Mouse (Mus musculus) neural tube, embryonic 13.5 days (tissue): ENCODE measurements around the gene Wwtr1. TPM values are rescaled to one million over a fixed set of nuclear protein-coding genes. Genes with fewer than 3 reads are reported as not detected.
A peak's percentile ranks its signal among the peaks of the same experiment; 100 is the strongest.

Source experiments
- ATAC-seq: fragments of 200-750 bp; cut with Nextera tagmentation; 2 replicates; pipeline ENCODE4 v1.8.0; 2017; ENCODE audit warnings: low read depth, mild to moderate bottlenecking, moderate TSS enrichment, moderate library complexity
- H3K27ac ChIP-seq: fragments of 300-500 bp; sonication (generic); replicated peaks from 2 replicates; pipeline ENCODE4 v1.5.1; 2015; ENCODE audit warnings: moderate library complexity, mild to moderate bottlenecking, inconsistent platforms
- H3K27me3 ChIP-seq: fragments of 300-500 bp; sonication (generic); 2 replicates; pipeline ENCODE4 v1.6.1; 2015; ENCODE audit warnings: mild to moderate bottlenecking, inconsistent platforms
- H3K36me3 ChIP-seq: fragments of 300-500 bp; sonication (generic); 2 replicates; pipeline ENCODE4 v1.6.1; 2015; ENCODE audit warnings: mild to moderate bottlenecking, inconsistent platforms
- H3K4me1 ChIP-seq: fragments of 300-500 bp; sonication (generic); replicated peaks from 2 replicates; pipeline ENCODE4 v1.6.1; 2015; ENCODE audit warnings: inconsistent platforms
- H3K4me2 ChIP-seq: fragments of 300-500 bp; sonication (generic); 2 replicates; pipeline ENCODE4 v1.6.1; 2015; ENCODE audit warnings: inconsistent platforms, mild to moderate bottlenecking, moderate library complexity
- H3K4me3 ChIP-seq: fragments of 300-500 bp; sonication (generic); 2 replicates; pipeline ENCODE4 v1.5.1; 2015; ENCODE audit warnings: mild to moderate bottlenecking, inconsistent platforms
- H3K9ac ChIP-seq: fragments of 300-500 bp; sonication (generic); 2 replicates; pipeline ENCODE4 v1.6.1; 2015; ENCODE audit warnings: moderate library complexity, mild to moderate bottlenecking, inconsistent platforms
- H3K9me3 ChIP-seq: fragments of 300-500 bp; sonication (generic); 2 replicates; pipeline ENCODE4 v1.6.1; 2016; ENCODE audit warnings: inconsistent platforms
- WGBS: fragments of 180-500 bp; shearing (Covaris S2); methylation state at CpG from one replicate; pipeline ENCODE4 v1.1.7; 2015; 5-methylcytosine and 5-hydroxymethylcytosine counted together
- polyA plus RNA-seq: library from polyadenylated mRNA; unstranded; fragments of >200 nt; fragmentation: Nextera tagmentation; extraction: Ambion mirVana; gene quantifications from 2 replicates; pipeline ENCODE4 v1.2.1, GENCODE M21; 2015

Wwtr1 gene
- 10.3 and 11.4 TPM in 2 replicates for polyA plus RNA-seq

GRCm38 (mm10) chr3:57575660-57576055, at the start of gene Wwtr1:
Gene Wwtr1 (minus strand): TSS chr3:57575910.
- WGBS = under 1% methylated on average over 36 of the region's 36 CpGs
- Histone ChIP-seq H3K36me3 (no peaks in the 10 kb centered on the region), H3K9me3 (no peaks in the 10 kb centered on the region), H3K4me1 (peaks cover 23% of the 10 kb centered on the region; the same call in 1 of the 2 replicates), H3K4me3 (peak within 1 kb of the TSS; percentile 74), H3K27ac (peak within 1 kb of the TSS; percentile 85), H3K4me2 (peak within 1 kb of the TSS; percentile 97), H3K27me3 (peaks cover 12% of the 10 kb centered on the region; the same call in 1 of the 2 replicates), H3K9ac (peak within 1 kb of the TSS; percentile 78)
- ATAC-seq = peak; percentile 93

GRCm38 (mm10) chr3:57619718-57620117, 44.0 kb upstream of the Wwtr1 start:
- no peaks in the 10 kb centered on the region for H3K9me3 ChIP-seq
- 77% methylated on average over 4 of the region's 4 CpGs for WGBS
- no peak overlapping the region for H3K27ac ChIP-seq
- H3K27me3 ChIP-seq = no peaks in the 10 kb centered on the region
- H3K9ac ChIP-seq = no peak overlapping the region
- no peak overlapping the region for H3K4me3 ChIP-seq
- H3K36me3 ChIP-seq = no peaks in the 10 kb centered on the region
- H3K4me1 ChIP-seq = no peaks in the 10 kb centered on the region
- ATAC-seq = no peak
- no peak overlapping the region for H3K4me2 ChIP-seq

DNA sequence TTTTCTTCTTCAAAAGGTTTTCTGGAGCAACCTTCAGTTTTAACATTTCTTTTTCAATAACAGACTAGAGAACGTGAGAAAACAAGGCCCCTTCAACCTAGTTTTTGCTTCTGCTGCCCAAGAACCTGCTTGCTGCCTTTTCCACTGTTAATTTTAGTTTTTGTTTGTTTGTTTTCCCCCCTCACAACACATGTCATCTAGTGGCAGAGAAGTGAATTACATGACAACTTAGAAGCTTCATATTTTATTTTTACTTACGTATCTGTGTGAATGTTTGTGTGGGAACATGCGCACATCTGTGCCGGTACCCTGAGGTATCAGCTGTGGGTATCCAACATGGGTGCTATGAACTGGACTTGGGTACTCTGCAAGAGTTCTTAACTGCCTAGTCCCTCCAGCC, 39.9 kb upstream of the Wwtr1 start:
- 91% methylated on average over 4 of the region's 4 CpGs for WGBS
- no peak for ATAC-seq
- Histone ChIP-seq H3K27me3 (no peaks in the 10 kb centered on the region), H3K27ac (no peak overlapping the region), H3K9ac (no peak overlapping the region), H3K4me1 (no peaks in the 10 kb centered on the region), H3K36me3 (no peaks in the 10 kb centered on the region), H3K4me2 (no peak overlapping the region), H3K4me3 (no peak overlapping the region), H3K9me3 (no peaks in the 10 kb centered on the region)

DNA sequence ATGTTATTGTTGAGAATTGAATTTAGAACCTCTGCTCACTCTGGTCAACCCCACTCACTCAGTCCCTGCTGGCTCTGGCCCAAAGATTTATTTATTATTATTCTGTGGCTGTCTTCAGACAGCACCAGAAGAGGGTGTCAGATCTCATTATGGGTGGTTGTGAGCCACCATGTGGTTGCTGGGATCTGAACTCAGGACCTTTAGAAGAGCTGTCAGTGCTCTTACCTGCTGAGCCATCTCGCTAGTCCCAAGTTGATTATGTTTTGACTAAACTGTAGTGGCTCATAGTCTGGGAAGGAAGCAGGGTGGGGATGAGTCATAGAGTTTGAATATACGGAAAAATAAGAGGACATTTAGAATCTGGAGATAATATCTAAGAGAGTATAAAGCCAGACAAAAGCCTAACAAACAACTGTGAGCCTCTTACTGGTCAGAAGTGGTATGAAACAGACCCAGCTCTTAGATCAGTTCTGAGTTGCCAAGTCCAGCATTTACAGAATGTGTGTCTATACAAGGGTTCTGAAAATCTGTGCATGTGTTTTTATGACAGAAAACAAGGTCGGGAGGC, 36.8 kb upstream of the Wwtr1 start:
- H3K4me1 ChIP-seq = no peaks in the 10 kb centered on the region
- H3K4me2 ChIP-seq = no peak overlapping the region
- WGBS = 87% methylated on average over 3 of the region's 3 CpGs
- H3K27ac ChIP-seq = no peak overlapping the region
- no peak for ATAC-seq
- H3K9me3 ChIP-seq = no peaks in the 10 kb centered on the region
- no peak overlapping the region for H3K4me3 ChIP-seq
- H3K9ac ChIP-seq = no peak overlapping the region
- H3K27me3 ChIP-seq = no peaks in the 10 kb centered on the region
- H3K36me3 ChIP-seq = no peaks in the 10 kb centered on the region

DNA sequence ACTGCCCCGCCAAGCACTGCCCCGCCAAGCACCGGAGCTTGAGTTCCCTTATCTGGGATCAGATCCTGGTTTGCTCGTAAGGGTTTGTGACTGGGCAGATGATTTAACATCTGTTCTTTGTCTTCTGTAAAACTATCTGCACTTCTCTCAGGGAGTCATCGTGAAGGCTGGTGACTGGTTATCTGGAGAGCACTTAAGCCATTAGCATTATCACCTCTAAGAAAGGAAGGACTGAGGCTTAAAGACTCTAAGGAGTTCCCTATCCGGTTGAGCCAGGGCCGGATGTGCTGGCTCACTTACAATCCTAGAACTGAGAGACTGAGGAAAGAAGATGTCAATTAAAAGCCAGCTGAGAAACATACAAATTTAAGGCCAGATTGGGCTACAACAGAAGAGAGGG, 36.1 kb upstream of the Wwtr1 start:
- Histone ChIP-seq H3K4me2 (no peak overlapping the region), H3K4me1 (no peaks in the 10 kb centered on the region), H3K36me3 (no peaks in the 10 kb centered on the region), H3K9ac (no peak overlapping the region), H3K27ac (no peak overlapping the region), H3K4me3 (no peak overlapping the region), H3K27me3 (no peaks in the 10 kb centered on the region), H3K9me3 (no peaks in the 10 kb centered on the region)
- 74% methylated on average over 7 of the region's 7 CpGs for WGBS
- ATAC-seq = no peak

GRCm38 (mm10) chr3:57604618-57605015, 28.9 kb upstream of the Wwtr1 start:
- no peak for ATAC-seq
- Histone ChIP-seq H3K4me2 (no peak overlapping the region), H3K27ac (no peak overlapping the region), H3K36me3 (no peaks in the 10 kb centered on the region), H3K4me1 (no peaks in the 10 kb centered on the region), H3K9ac (no peak overlapping the region), H3K27me3 (no peaks in the 10 kb centered on the region), H3K4me3 (no peak overlapping the region), H3K9me3 (no peaks in the 10 kb centered on the region)
- WGBS = 67% methylated on average over 1 of the region's 1 CpGs

DNA sequence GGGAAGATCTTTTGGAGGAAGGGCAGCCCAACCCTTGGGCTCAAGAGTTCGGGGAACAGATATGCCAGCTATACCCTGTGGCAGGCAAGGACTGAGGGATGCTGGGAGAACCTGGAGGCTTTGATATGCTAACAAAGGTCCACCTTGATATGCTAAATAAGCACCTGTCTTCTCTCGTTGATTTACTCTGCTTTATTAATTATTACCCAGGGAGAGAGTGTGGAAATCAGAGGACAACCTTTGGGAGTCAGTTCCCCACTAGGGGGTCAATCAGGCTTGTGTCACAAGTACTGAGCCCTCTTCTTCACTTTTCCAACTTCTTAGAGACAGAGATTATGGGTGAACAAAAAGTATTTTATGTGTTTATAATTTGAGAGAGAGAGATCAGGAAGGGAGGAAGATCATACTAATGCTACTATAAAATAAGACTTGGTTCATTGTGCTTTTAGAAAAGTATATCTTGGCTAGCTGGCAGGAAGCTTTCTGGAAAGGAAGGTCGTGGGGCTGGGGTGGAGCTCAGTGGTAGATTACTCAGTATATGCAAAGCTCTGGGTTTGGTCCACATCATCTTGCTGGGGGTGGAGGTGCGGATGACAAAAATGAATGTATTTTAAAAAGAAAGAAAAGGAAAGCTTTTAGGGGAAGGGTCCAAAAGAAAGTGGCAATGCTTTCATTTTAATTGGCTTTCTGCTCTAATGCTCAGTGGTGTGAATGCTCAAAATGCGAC, 28.3 kb upstream of the Wwtr1 start:
- WGBS = 70% methylated on average over 5 of the region's 5 CpGs
- Histone ChIP-seq H3K36me3 (no peaks in the 10 kb centered on the region), H3K9me3 (no peaks in the 10 kb centered on the region), H3K4me3 (no peak overlapping the region), H3K27me3 (no peaks in the 10 kb centered on the region), H3K4me1 (no peaks in the 10 kb centered on the region), H3K9ac (no peak overlapping the region), H3K4me2 (no peak overlapping the region), H3K27ac (no peak overlapping the region)
- no peak for ATAC-seq

- Histone ChIP-seq H3K4me3 (no peak overlapping the region), H3K9ac (no peak overlapping the region), H3K4me2 (no peak overlapping the region), H3K4me1 (no peaks in the 10 kb centered on the region), H3K27me3 (no peaks in the 10 kb centered on the region), H3K27ac (no peak overlapping the region), H3K36me3 (no peaks in the 10 kb centered on the region), H3K9me3 (no peaks in the 10 kb centered on the region)
- 86% methylated on average over 4 of the region's 4 CpGs for WGBS
- no peak for ATAC-seq
Measured at GRCm38 (mm10) chr3:57602610-57603009, 26.9 kb upstream of the Wwtr1 start.

GRCm38 (mm10) chr3:57596566-57596965, 20.9 kb upstream of the Wwtr1 start:
- Histone ChIP-seq H3K9ac (no peak overlapping the region), H3K4me3 (no peak overlapping the region), H3K27ac (no peak overlapping the region), H3K4me1 (no peaks in the 10 kb centered on the region), H3K4me2 (no peak overlapping the region), H3K36me3 (no peaks in the 10 kb centered on the region), H3K27me3 (no peaks in the 10 kb centered on the region), H3K9me3 (no peaks in the 10 kb centered on the region)
- ATAC-seq = no peak
- WGBS = 71% methylated on average over 7 of the region's 7 CpGs

- H3K27ac ChIP-seq = no peak overlapping the region
Measured at GRCm38 (mm10) chr3:57595506-57595905, 19.8 kb upstream of the Wwtr1 start.

GRCm38 (mm10) chr3:57585967-57586366, 10.3 kb upstream of the Wwtr1 start:
- Histone ChIP-seq H3K27ac (no peak overlapping the region), H3K27me3 (no peaks in the 10 kb centered on the region), H3K4me3 (no peak overlapping the region), H3K4me1 (no peaks in the 10 kb centered on the region), H3K36me3 (no peaks in the 10 kb centered on the region), H3K9me3 (no peaks in the 10 kb centered on the region), H3K9ac (no peak overlapping the region), H3K4me2 (no peak overlapping the region)
- ATAC-seq = no peak
- WGBS = 89% methylated on average over 6 of the region's 6 CpGs

More at GRCm38 (mm10) chr3:57595506-57595905, 19.8 kb upstream of the Wwtr1 start:
- Histone ChIP-seq H3K9ac (no peak overlapping the region), H3K4me1 (no peaks in the 10 kb centered on the region), H3K4me3 (no peak overlapping the region), H3K36me3 (no peaks in the 10 kb centered on the region), H3K9me3 (no peaks in the 10 kb centered on the region), H3K4me2 (no peak overlapping the region), H3K27me3 (no peaks in the 10 kb centered on the region)
- no peak for ATAC-seq

DNA sequence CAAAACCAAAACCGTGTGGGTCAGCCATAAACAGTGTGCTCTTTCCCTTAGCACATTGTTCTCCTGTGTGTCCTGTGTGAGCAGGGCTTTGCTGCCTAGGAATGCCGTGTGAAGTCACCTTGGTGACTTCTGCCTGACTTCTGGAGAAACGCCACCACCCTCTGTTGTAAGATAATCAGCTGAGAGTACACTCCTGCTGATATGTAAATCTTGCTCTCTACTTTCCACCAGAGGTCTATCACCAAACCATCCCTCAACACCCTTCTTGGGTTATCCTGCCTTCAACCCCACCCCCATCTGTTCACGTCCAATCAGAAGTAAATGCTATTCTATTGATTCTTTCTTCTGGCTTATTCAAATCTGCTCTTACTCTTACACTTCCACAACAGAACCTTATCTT, 7.8 kb upstream of the Wwtr1 start:
- no peak overlapping the region for H3K9ac ChIP-seq
- WGBS = 66% methylated on average over 4 of the region's 4 CpGs

More for the DNA sequence above, 7.8 kb upstream of the Wwtr1 start:
- Histone ChIP-seq H3K36me3 (no peaks in the 10 kb centered on the region), H3K27me3 (no peaks in the 10 kb centered on the region), H3K27ac (no peak overlapping the region), H3K4me1 (no peaks in the 10 kb centered on the region), H3K9me3 (no peaks in the 10 kb centered on the region), H3K4me3 (no peak overlapping the region), H3K4me2 (no peak overlapping the region)
- no peak for ATAC-seq
